Mouse (Mus musculus) C2C12 (cell line): Measurements from ENCODE around the gene Cfl2. TPM values are rescaled to one million over a fixed set of nuclear protein-coding genes. Genes with fewer than 3 reads are reported as not detected.

Experiments
- H3K27me3 ChIP-seq: one replicate; pipeline ENCODE4 v1.6.1; 2011; ENCODE audit not compliant: control insufficient read depth, insufficient read depth, insufficient read length
- H3K36me3 ChIP-seq: one replicate; pipeline ENCODE4 v1.6.1; 2011; ENCODE audit not compliant: control insufficient read depth, insufficient read depth
- H3K4me3 ChIP-seq: one replicate; pipeline ENCODE4 v1.5.1; 2011; ENCODE audit warnings: mild to moderate bottlenecking, control low read depth; ENCODE audit not compliant: poor library complexity, insufficient read depth, severe bottlenecking
- H3K79me2 ChIP-seq: one replicate; pipeline ENCODE4 v1.6.1; 2011; ENCODE audit not compliant: control insufficient read depth, insufficient read depth
- H3K79me3 ChIP-seq: one replicate; pipeline ENCODE4 v1.6.1; 2011; ENCODE audit warnings: low read depth, control low read depth
- H3ac ChIP-seq: one replicate; pipeline ENCODE3; 2011; ENCODE audit warnings: low read depth; ENCODE audit not compliant: control insufficient read depth, insufficient read length
- CEBPB ChIP-seq: IDR thresholded peaks from one replicate; pipeline ENCODE4 v1.6.1; 2011; ENCODE audit warnings: low read depth, mild to moderate bottlenecking, control low read depth, moderate library complexity
- CTCF ChIP-seq: IDR thresholded peaks from one replicate; pipeline ENCODE4 v1.5.1; 2011; ENCODE audit not compliant: control insufficient read depth, insufficient read depth, insufficient read length
- FOSL1 ChIP-seq: IDR thresholded peaks from one replicate; pipeline ENCODE4 v1.8.0; 2011; ENCODE audit warnings: mild to moderate bottlenecking, low read length; ENCODE audit not compliant: poor library complexity, insufficient read depth, severe bottlenecking
- MAX ChIP-seq: IDR thresholded peaks from one replicate; pipeline ENCODE4 v1.6.1; 2011; ENCODE audit warnings: mild to moderate bottlenecking, control low read depth
- MYOD1 ChIP-seq: IDR thresholded peaks from one replicate; pipeline ENCODE4 v1.6.1; 2011; ENCODE audit warnings: low read depth; ENCODE audit not compliant: control insufficient read depth, insufficient read length
- MYOG ChIP-seq: IDR thresholded peaks from one replicate; pipeline ENCODE4 v1.6.1; 2011; ENCODE audit not compliant: control insufficient read depth, insufficient read length; ENCODE audit errors: extremely low read depth
- USF1 ChIP-seq: IDR thresholded peaks from one replicate; pipeline ENCODE4 v1.6.1; 2011; ENCODE audit warnings: low read depth, mild to moderate bottlenecking, control low read depth, moderate library complexity
- polyA plus RNA-seq: library from polyadenylated mRNA; unstranded; fragments of >200 nt; fragmentation: generic; extraction: Trizol; gene quantifications from one replicate; pipeline ENCODE4 v1.2.1, GENCODE M21; 2012; ENCODE audit warnings: missing spikeins

Cfl2 gene
- polyA plus RNA-seq, 1 experiment = 56.5 TPM

DNA sequence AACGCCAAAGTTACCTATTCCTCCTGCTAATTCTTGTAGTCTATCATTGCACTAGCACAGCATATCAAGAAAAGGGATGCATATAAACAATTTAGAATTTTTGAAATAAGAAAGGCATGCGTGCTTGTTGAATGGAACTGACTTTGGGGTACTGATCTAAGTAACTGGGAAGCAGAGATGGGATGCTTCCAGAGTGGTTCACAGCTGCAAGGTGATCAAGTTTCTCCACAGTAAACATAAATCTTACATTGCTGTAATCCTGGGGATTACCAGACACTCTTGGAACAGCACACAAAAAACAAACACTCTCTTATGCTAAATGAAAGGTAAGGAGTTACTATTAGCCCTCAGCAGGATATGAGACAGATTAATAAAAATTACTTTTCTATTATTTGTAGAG lies 12.1 kb downstream of the Cfl2 start:
- TF ChIP-seq MYOG (no peak), CEBPB (no peak), CTCF (no peak), MAX (no peak), MYOD1 (no peak), FOSL1 (no peak), USF1 (no peak)
- Histone ChIP-seq H3K36me3 (peaks cover 6% of the 10 kb centered on the region), H3K79me2 (no peaks in the 10 kb centered on the region), H3K79me3 (no peaks in the 10 kb centered on the region), H3K27me3 (no peaks in the 10 kb centered on the region), H3ac (no peak overlapping the region), H3K4me3 (no peak overlapping the region)

GRCm38 (mm10) chr12:54844415-54844814 lies 18.3 kb downstream of the Cfl2 start:
- Histone ChIP-seq H3K79me3 (no peaks in the 10 kb centered on the region), H3ac (no peak overlapping the region), H3K27me3 (no peaks in the 10 kb centered on the region), H3K36me3 (no peaks in the 10 kb centered on the region), H3K79me2 (no peaks in the 10 kb centered on the region), H3K4me3 (no peak overlapping the region)
- TF ChIP-seq CEBPB = no peak
- no peak for TF ChIP-seq FOSL1
- TF ChIP-seq MYOD1 = no peak
- no peak for TF ChIP-seq MYOG
- no peak for TF ChIP-seq MAX
- TF ChIP-seq CTCF = no peak
- TF ChIP-seq USF1 = no peak

DNA sequence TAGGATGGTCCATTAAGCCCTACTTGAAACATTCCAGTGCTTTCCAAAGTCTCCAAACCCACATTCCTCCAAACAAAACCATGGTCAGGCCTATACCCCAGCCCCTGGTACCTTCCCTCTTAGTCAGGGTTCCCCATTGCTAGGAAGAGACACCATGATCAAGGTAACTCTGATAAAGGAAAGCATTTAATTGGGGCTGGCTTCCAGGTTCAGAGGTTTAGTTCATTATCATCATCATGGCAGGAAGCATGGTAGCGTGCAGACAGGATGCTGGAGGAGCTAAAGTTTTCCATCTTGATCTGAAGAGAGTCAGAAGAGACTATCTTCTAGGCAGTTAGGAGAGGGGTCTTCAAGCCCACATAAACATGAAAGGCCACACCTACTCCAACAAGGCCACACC lies 21.1 kb downstream of the Cfl2 start:
- no peaks in the 10 kb centered on the region for H3K79me3 ChIP-seq
- H3K79me2 ChIP-seq = no peaks in the 10 kb centered on the region
- no peaks in the 10 kb centered on the region for H3K36me3 ChIP-seq
- H3K27me3 ChIP-seq = no peaks in the 10 kb centered on the region
- no peak overlapping the region for H3ac ChIP-seq
- no peak overlapping the region for H3K4me3 ChIP-seq
- TF ChIP-seq USF1 = no peak
- no peak for TF ChIP-seq MAX
- no peak for TF ChIP-seq CEBPB

DNA sequence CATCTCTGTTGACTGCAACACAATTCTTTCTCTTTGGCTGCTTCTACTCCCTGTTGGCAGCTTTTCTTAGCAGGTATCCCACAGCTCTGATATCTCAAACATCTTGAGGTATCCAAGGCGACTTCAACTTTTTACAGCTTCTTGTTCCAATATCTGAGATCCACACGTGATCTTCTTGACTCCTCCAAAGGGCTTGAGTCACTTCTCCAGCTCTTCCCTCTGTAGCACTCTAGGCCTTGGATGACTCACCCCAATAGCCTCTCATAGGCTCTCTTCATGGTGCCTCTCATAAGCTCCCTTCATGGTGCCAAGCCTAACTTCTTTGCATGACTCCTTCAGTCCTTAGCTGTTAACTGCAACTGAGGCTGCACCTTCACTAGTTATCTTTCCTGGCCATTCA lies 22.9 kb downstream of the Cfl2 start:
- Histone ChIP-seq H3K4me3 (no peak overlapping the region), H3ac (no peak overlapping the region), H3K36me3 (no peaks in the 10 kb centered on the region), H3K79me2 (no peaks in the 10 kb centered on the region), H3K27me3 (no peaks in the 10 kb centered on the region), H3K79me3 (no peaks in the 10 kb centered on the region)
- no peak for TF ChIP-seq CEBPB
- TF ChIP-seq MYOG = no peak
- peak; percentile 58 for TF ChIP-seq USF1
- TF ChIP-seq MAX = no peak
- TF ChIP-seq FOSL1 = no peak
- TF ChIP-seq CTCF = no peak
- TF ChIP-seq MYOD1 = no peak

DNA sequence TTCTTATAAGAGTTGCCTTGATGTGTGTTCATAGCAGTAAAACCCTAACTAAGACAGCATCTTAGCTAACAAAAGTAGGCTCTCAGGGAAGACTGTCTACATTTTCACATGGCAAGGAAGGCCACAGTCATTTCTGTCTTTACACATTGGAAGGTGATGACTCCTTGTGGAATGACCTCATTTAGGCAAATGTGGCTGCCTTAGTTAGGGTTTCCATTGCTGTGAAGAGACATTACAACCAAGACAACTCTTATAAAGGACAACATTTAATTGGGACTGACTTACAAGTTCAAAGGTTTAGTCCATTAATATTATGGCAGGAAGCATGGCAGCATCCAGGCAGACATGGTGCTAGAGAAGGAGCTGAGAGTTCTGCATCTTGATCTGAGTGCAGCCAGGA lies 23.7 kb downstream of the Cfl2 start:
- H3K79me2 ChIP-seq = no peaks in the 10 kb centered on the region
- H3ac ChIP-seq = no peak overlapping the region
- H3K36me3 ChIP-seq = no peaks in the 10 kb centered on the region
- H3K27me3 ChIP-seq = no peaks in the 10 kb centered on the region
- no peak overlapping the region for H3K4me3 ChIP-seq
- TF ChIP-seq CTCF (no peak), MYOG (no peak), USF1 (no peak), MAX (no peak), CEBPB (no peak), MYOD1 (no peak), FOSL1 (no peak)
- H3K79me3 ChIP-seq = no peaks in the 10 kb centered on the region

DNA sequence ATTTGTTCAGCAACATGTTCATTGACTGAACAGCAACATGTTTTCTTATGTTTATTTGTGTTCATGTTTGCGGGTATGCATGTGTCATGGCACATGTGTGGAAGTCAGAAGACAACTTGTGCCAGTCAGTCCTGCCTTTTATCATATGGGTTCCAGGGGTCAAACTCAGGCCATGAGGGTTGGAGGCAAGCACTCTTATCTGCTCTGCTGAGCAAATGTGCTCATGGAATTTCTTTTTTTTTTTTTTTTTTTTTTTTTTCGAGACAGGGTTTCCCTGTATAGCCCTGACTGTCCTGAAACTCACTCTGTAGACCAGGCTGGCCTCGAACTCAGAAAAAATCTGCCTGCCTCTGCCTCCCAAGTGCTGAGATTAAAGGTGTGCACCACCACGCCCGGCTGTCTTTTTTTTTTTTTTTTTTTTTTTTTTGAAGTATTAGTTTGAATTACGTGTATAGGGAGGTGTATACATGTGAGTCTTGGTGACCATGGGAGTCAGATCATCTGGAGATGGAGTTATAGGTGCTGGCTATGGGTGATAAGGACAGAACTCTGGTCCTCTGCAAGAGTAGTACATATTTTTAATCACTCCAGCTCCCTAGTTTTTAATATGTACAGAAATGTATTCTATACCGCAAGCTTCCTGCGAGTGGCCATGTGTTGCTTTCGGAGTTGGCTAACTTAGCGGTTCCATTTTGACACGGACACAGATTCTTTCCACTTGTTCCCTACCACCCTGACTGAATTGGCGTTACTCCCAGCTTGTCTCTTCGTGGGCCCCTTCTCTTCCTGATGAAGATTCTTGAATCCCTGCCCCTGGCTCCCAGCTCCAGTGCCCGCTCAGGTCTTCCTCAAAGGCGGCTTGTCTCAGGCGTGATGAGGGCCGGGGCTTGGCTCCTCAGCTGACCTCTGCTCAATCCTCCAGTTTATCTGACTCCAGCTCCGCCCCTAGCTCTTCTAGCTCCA lies 26.8 kb downstream of the Cfl2 start:
- Histone ChIP-seq H3K79me2 (no peaks in the 10 kb centered on the region), H3ac (no peak overlapping the region), H3K27me3 (no peaks in the 10 kb centered on the region), H3K79me3 (no peaks in the 10 kb centered on the region), H3K4me3 (no peak overlapping the region), H3K36me3 (no peaks in the 10 kb centered on the region)
- TF ChIP-seq CEBPB = no peak
- no peak for TF ChIP-seq CTCF
- no peak for TF ChIP-seq USF1
- TF ChIP-seq MAX = no peak
- no peak for TF ChIP-seq FOSL1
- no peak for TF ChIP-seq MYOD1
- no peak for TF ChIP-seq MYOG
